Mouse (Mus musculus): Measurements from ENCODE around the gene Dnaaf1.

DNA sequence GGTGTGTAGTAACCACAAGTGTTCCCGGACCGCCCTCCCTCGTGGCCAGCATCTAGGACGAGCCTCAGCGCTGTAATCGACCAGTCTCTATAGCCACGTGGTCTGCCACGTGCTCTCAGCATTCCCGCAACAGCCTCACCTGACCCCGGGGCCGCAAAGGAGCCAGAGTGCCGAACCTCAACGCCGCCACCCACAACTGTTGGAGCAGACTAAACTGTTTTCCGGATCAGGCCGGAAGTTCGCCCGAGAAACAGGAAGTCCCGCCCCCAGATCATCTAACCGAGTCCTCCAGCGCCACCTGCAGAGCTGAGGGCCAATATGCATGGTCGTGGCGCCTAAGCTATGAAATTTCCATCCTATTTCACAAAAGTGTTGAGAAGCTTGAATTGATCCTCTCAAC lies 30.0 kb downstream of the Dnaaf1 start, which contains the start of gene Taf1c:
- TF ChIP-seq CTCF (IDR thresholded peaks at IDR 0.05) (peak; percentile 94), EP300 (IDR thresholded peaks at IDR 0.05; ENCODE audit: insufficient read depth, low read depth, low read length) (peak; percentile 73; the same call in 1 of the 2 replicates)

Data from heart, adult 2 months (tissue).